Mouse (Mus musculus): ENCODE data around the gene Lrsam1. TPM values are rescaled to one million over a fixed set of nuclear protein-coding genes. Genes with fewer than 3 reads are reported as not detected.

Gene Lrsam1
- polyA plus RNA-seq, 1 experiment from 2014 or later: 9.2 TPM

- peaks cover 66% of the 10 kb centered on the region for H3K36me3 ChIP-seq (ENCODE audit: control insufficient read depth, insufficient read depth, low read length)
- WGBS: 90% methylated on average over 11 of the region's 12 CpGs
Measured at GRCm38 (mm10) chr2:32926330-32927075, 34.9 kb downstream of the Lrsam1 start.

GRCm38 (mm10) chr2:32924306-32924844, 37.0 kb downstream of the Lrsam1 start:
- H3K27me3 ChIP-seq (replicated peaks; ENCODE audit: control insufficient read depth, insufficient read depth, low read length): no peaks in the 10 kb centered on the region
- ATAC-seq (ENCODE audit: low read depth) (no peak), DNase-seq (ENCODE audit: low spot score) (no peak)
- H3K4me2 ChIP-seq (ENCODE audit: low read depth, low read length): no peak overlapping the region
- peaks cover 75% of the 10 kb centered on the region for H3K36me3 ChIP-seq (ENCODE audit: control insufficient read depth, insufficient read depth, low read length)
- H3K9me3 ChIP-seq (ENCODE audit: control insufficient read depth, low read length): no peaks in the 10 kb centered on the region
- WGBS: 76% methylated on average over 10 of the region's 10 CpGs
- no peak overlapping the region for H3K9ac ChIP-seq (ENCODE audit: low read depth, low read length)
- no peak overlapping the region for H3K27ac ChIP-seq (replicated peaks; ENCODE audit: low read depth, low read length)
- H3K4me1 ChIP-seq (ENCODE audit: control insufficient read depth, insufficient read depth, low read length): no peaks in the 10 kb centered on the region
- H3K4me3 ChIP-seq (ENCODE audit: low read depth, low read length): no peak overlapping the region

More at GRCm38 (mm10) chr2:32926330-32927075, 34.9 kb downstream of the Lrsam1 start:
- Histone ChIP-seq H3K4me1 (ENCODE audit: control insufficient read depth, insufficient read depth, low read length) (no peaks in the 10 kb centered on the region), H3K27ac (replicated peaks; ENCODE audit: low read depth, low read length) (no peak overlapping the region), H3K9me3 (ENCODE audit: control insufficient read depth, low read length) (no peaks in the 10 kb centered on the region), H3K27me3 (replicated peaks; ENCODE audit: control insufficient read depth, insufficient read depth, low read length) (no peaks in the 10 kb centered on the region), H3K4me2 (ENCODE audit: low read depth, low read length) (no peak overlapping the region), H3K4me3 (ENCODE audit: low read depth, low read length) (no peak overlapping the region), H3K9ac (ENCODE audit: low read depth, low read length) (no peak overlapping the region)
- ATAC-seq (ENCODE audit: low read depth) (no peak), DNase-seq (ENCODE audit: low spot score) (no peak)

- no peak overlapping the region for H3K9ac ChIP-seq (ENCODE audit: low read depth, low read length)
- no peak for ATAC-seq (ENCODE audit: low read depth)
- 92% methylated on average over 22 of the region's 24 CpGs for WGBS
- no peaks in the 10 kb centered on the region for H3K4me1 ChIP-seq (ENCODE audit: control insufficient read depth, insufficient read depth, low read length)
- H3K36me3 ChIP-seq (ENCODE audit: control insufficient read depth, insufficient read depth, low read length): peaks cover 75% of the 10 kb centered on the region
- no peak for DNase-seq (ENCODE audit: low spot score)
- no peaks in the 10 kb centered on the region for H3K9me3 ChIP-seq (ENCODE audit: control insufficient read depth, low read length)
- no peak overlapping the region for H3K27ac ChIP-seq (replicated peaks; ENCODE audit: low read depth, low read length)
- H3K4me3 ChIP-seq (ENCODE audit: low read depth, low read length): no peak overlapping the region
- H3K4me2 ChIP-seq (ENCODE audit: low read depth, low read length): no peak overlapping the region
- no peaks in the 10 kb centered on the region for H3K27me3 ChIP-seq (replicated peaks; ENCODE audit: control insufficient read depth, insufficient read depth, low read length)
Measured at GRCm38 (mm10) chr2:32923551-32924250, 37.7 kb downstream of the Lrsam1 start.

GRCm38 (mm10) chr2:32922564-32922963, 38.9 kb downstream of the Lrsam1 start:
- Histone ChIP-seq H3K36me3 (ENCODE audit: control insufficient read depth, insufficient read depth, low read length) (peaks cover 83% of the 10 kb centered on the region), H3K4me3 (ENCODE audit: low read depth, low read length) (no peak overlapping the region)
- ATAC-seq (ENCODE audit: low read depth): no peak

GRCm38 (mm10) chr2:32921801-32922380, 39.5 kb downstream of the Lrsam1 start:
- H3K9ac ChIP-seq (ENCODE audit: low read depth, low read length): no peak overlapping the region
- DNase-seq (ENCODE audit: low spot score) (no peak), ATAC-seq (ENCODE audit: low read depth) (no peak)
- no peak overlapping the region for H3K4me3 ChIP-seq (ENCODE audit: low read depth, low read length)
- H3K4me2 ChIP-seq (ENCODE audit: low read depth, low read length): no peak overlapping the region
- no peaks in the 10 kb centered on the region for H3K4me1 ChIP-seq (ENCODE audit: control insufficient read depth, insufficient read depth, low read length)
- H3K27ac ChIP-seq (replicated peaks; ENCODE audit: low read depth, low read length): no peak overlapping the region
- no peaks in the 10 kb centered on the region for H3K9me3 ChIP-seq (ENCODE audit: control insufficient read depth, low read length)
- WGBS: 88% methylated on average over 15 of the region's 15 CpGs
- H3K36me3 ChIP-seq (ENCODE audit: control insufficient read depth, insufficient read depth, low read length): peaks cover 83% of the 10 kb centered on the region
- H3K27me3 ChIP-seq (replicated peaks; ENCODE audit: control insufficient read depth, insufficient read depth, low read length): no peaks in the 10 kb centered on the region

More at GRCm38 (mm10) chr2:32922564-32922963, 38.9 kb downstream of the Lrsam1 start:
- Histone ChIP-seq H3K27me3 (replicated peaks; ENCODE audit: control insufficient read depth, insufficient read depth, low read length) (no peaks in the 10 kb centered on the region), H3K4me1 (ENCODE audit: control insufficient read depth, insufficient read depth, low read length) (no peaks in the 10 kb centered on the region), H3K27ac (replicated peaks; ENCODE audit: low read depth, low read length) (no peak overlapping the region), H3K4me2 (ENCODE audit: low read depth, low read length) (no peak overlapping the region), H3K9me3 (ENCODE audit: control insufficient read depth, low read length) (no peaks in the 10 kb centered on the region), H3K9ac (ENCODE audit: low read depth, low read length) (no peak overlapping the region)
- WGBS: 91% methylated on average over 12 of the region's 13 CpGs
- no peak for DNase-seq (ENCODE audit: low spot score)

GRCm38 (mm10) chr2:32921235-32921634, 40.2 kb downstream of the Lrsam1 start:
- WGBS: 81% methylated on average over 7 of the region's 7 CpGs
- H3K36me3 ChIP-seq (ENCODE audit: control insufficient read depth, insufficient read depth, low read length): peaks cover 80% of the 10 kb centered on the region
- no peak overlapping the region for H3K27ac ChIP-seq (replicated peaks; ENCODE audit: low read depth, low read length)
- ATAC-seq (ENCODE audit: low read depth): no peak
- H3K27me3 ChIP-seq (replicated peaks; ENCODE audit: control insufficient read depth, insufficient read depth, low read length): no peaks in the 10 kb centered on the region
- no peak overlapping the region for H3K4me3 ChIP-seq (ENCODE audit: low read depth, low read length)
- H3K9me3 ChIP-seq (ENCODE audit: control insufficient read depth, low read length): no peaks in the 10 kb centered on the region
- no peak overlapping the region for H3K4me2 ChIP-seq (ENCODE audit: low read depth, low read length)
- no peak for DNase-seq (ENCODE audit: low spot score)
- H3K4me1 ChIP-seq (ENCODE audit: control insufficient read depth, insufficient read depth, low read length): no peaks in the 10 kb centered on the region
- no peak overlapping the region for H3K9ac ChIP-seq (ENCODE audit: low read depth, low read length)

- peaks cover 70% of the 10 kb centered on the region for H3K36me3 ChIP-seq (ENCODE audit: control insufficient read depth, insufficient read depth, low read length)
- no peaks in the 10 kb centered on the region for H3K27me3 ChIP-seq (replicated peaks; ENCODE audit: control insufficient read depth, insufficient read depth, low read length)
- no peak overlapping the region for H3K9ac ChIP-seq (ENCODE audit: low read depth, low read length)
- H3K9me3 ChIP-seq (ENCODE audit: control insufficient read depth, low read length): no peaks in the 10 kb centered on the region
- DNase-seq (ENCODE audit: low spot score) (no peak), ATAC-seq (ENCODE audit: low read depth) (no peak)
- WGBS: 40% methylated on average over 9 of the region's 9 CpGs
- no peak overlapping the region for H3K4me3 ChIP-seq (ENCODE audit: low read depth, low read length)
- H3K27ac ChIP-seq (replicated peaks; ENCODE audit: low read depth, low read length): no peak overlapping the region
- H3K4me2 ChIP-seq (ENCODE audit: low read depth, low read length): no peak overlapping the region
- H3K4me1 ChIP-seq (ENCODE audit: control insufficient read depth, insufficient read depth, low read length): no peaks in the 10 kb centered on the region; the same call in 1 of the 2 replicates
Measured at GRCm38 (mm10) chr2:32918391-32918790, 43.0 kb downstream of the Lrsam1 start.

GRCm38 (mm10) chr2:32917526-32917925, 43.9 kb downstream of the Lrsam1 start:
- H3K27ac ChIP-seq (replicated peaks; ENCODE audit: low read depth, low read length): no peak overlapping the region
- H3K4me3 ChIP-seq (ENCODE audit: low read depth, low read length): no peak overlapping the region
- H3K4me2 ChIP-seq (ENCODE audit: low read depth, low read length): no peak overlapping the region
- no peaks in the 10 kb centered on the region for H3K27me3 ChIP-seq (replicated peaks; ENCODE audit: control insufficient read depth, insufficient read depth, low read length)
- no peaks in the 10 kb centered on the region for H3K9me3 ChIP-seq (ENCODE audit: control insufficient read depth, low read length)
- H3K9ac ChIP-seq (ENCODE audit: low read depth, low read length): no peak overlapping the region
- 78% methylated on average over 11 of the region's 11 CpGs for WGBS
- DNase-seq (ENCODE audit: low spot score): no peak
- H3K36me3 ChIP-seq (ENCODE audit: control insufficient read depth, insufficient read depth, low read length): peaks cover 70% of the 10 kb centered on the region
- no peaks in the 10 kb centered on the region; the same call in 1 of the 2 replicates for H3K4me1 ChIP-seq (ENCODE audit: control insufficient read depth, insufficient read depth, low read length)
- ATAC-seq (ENCODE audit: low read depth): no peak
